Mouse (Mus musculus) lung, adult 2 months (tissue): ENCODE measurements around the gene Shc3.

Experiments
- CTCF ChIP-seq: fragments of 200-500 bp; IDR thresholded peaks from 2 replicates; pipeline ENCODE4 v1.5.1; 2011; ENCODE audit warnings: mild to moderate bottlenecking, low read length, control low read depth; ENCODE audit not compliant: insufficient read depth
- POLR2A ChIP-seq: fragments of 200-500 bp; IDR thresholded peaks from 2 replicates; pipeline ENCODE4 v1.6.1; 2011; ENCODE audit warnings: low read depth, mild to moderate bottlenecking, control low read depth, low read length, borderline replicate concordance; ENCODE audit errors: extremely low read depth

- TF ChIP-seq CTCF (no peak), POLR2A (no peak)
These were observed 88.7 kb downstream of the Shc3 start for GRCm38 (mm10) chr13:51480341-51481011.
